Mouse (Mus musculus) Patski (cell line): ENCODE measurements around the gene Apol8. TPM values are rescaled to one million over a fixed set of nuclear protein-coding genes. Genes with fewer than 3 reads are reported as not detected.
"Not testable (repeated sequence)": the region's sequence is repeated elsewhere in the genome, so short reads cannot be mapped to it uniquely, and the experiment has no call there.

Experiments used
- ATAC-seq: fragments of 100-300 bp; one replicate; pipeline ENCODE4 v1.8.0; 2021
- CTCF ChIA-PET: fragments of 350-600 bp; sonication (Branson Sonifier 250); formaldehyde crosslinking; loops from one replicate; lab custom pipeline; 2022; ENCODE audit warnings: inconsistent platforms; lab: Charles Lee
- POLR2A ChIA-PET: fragments of 350-600 bp; sonication (Branson Sonifier 250); formaldehyde crosslinking; loops from one replicate; lab custom pipeline; 2022; ENCODE audit warnings: antibody characterized with exemption, inconsistent platforms; lab: Charles Lee
- DNase-seq: peaks from one replicate; pipeline ENCODE4 v3.0.0-alpha.2; 2011; ENCODE audit warnings: low read depth, low spot score
- H3K27me3 ChIP-seq: fragments of 371-371 bp; one replicate; pipeline ENCODE4 v1.5.1; 2021
- CTCF ChIP-seq: fragments of 100-300 bp; IDR thresholded peaks from one replicate; pipeline ENCODE4 v1.5.1; 2021
- in situ Hi-C: fragments of 300-500 bp; cut with MboI; formaldehyde crosslinking; loops from 3 replicates; pipeline ENCODE4 v1.11.1; 2018; ENCODE audit warnings: low pct_unique_long_range_greater_than_20kb, mixed read lengths
- polyA plus RNA-seq: library from polyadenylated mRNA; unstranded; gene quantifications from one replicate; pipeline ENCODE4 v1.2.3, GENCODE M21; 2021

Apol8 gene
- polyA plus RNA-seq, 1 experiment from 2014 or later, result 0.37 TPM

DNA sequence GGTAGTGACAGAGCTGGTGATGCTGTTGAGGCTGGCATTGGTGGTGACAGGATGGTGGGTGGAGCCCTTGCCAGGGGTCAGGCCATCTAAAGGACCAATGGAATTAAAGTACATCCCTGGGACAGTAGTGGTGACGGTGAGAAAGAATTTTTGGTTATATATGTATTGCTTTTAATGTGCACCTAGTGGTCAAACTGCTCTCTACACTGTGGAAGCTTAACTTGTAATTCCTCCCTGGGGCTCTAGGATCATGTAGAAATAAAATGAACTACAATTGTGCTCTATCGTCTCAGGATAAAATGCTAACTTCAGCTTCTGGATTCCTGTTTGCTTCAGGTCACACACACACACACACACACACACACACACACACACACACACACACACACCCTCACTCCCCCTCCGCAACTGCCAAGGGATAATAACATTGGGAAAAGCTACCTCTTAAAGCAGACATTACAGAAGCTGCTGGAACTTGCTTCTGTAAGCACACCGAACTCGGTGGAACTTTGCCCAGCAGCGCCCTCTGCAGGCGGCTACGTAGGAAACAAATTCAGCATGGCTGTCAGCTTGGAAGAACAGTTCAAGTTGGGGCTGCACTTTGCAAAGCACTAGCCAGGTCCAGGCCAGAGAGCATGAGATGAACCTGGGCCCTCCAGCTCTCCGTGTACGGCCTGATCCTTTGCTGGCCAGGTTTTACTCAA is 32.4 kb downstream of the Apol8 start:
- TF ChIP-seq CTCF, result peak; percentile 11
- CTCF ChIA-PET, ATAC-seq, H3K27me3 ChIP-seq, POLR2A ChIA-PET, DNase-seq, in situ Hi-C loops: not testable (repeated sequence)

DNA sequence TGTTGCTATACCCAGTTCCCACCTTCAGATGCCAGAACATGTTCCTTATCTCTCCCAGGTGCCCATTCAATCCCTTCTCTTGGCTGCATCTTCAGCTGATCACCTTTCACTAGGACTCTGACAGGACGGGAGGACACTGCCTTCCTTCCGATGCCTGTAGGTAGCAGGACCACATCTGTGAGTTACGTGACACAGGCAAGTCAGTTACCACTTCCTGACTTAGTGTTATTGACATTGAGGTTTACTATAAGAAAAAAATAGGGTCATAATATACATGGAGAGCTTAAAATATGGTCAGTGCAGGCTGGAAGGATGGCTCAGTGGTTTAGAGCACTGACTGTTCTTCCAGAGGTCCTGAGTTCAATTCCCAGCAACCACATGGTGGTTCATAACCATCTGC is 35.3 kb downstream of the Apol8 start:
- ATAC-seq, in situ Hi-C loops, DNase-seq, H3K27me3 ChIP-seq, CTCF ChIA-PET, POLR2A ChIA-PET: not testable (repeated sequence)

DNA sequence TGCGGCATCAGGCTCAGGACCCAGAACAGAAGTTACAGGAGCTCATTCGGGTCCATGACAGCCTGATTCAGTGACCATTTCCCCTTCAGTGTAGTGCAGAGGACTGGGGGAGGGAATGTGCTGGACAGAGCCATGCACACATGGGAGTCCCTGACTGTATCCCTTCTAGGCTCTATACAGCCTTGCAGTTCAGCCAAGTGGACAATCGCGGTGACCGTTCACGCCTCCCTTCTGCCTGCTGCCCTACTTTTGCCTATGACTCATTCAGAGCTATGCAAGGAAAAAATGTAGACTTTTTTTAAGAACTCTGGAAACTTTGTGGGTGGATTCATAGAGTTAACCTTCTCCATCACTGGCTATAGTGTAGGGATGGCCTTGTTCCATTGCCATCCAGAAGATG is 38.6 kb downstream of the Apol8 start:
- H3K27me3 ChIP-seq, ATAC-seq, POLR2A ChIA-PET, CTCF ChIA-PET, DNase-seq, in situ Hi-C loops: not testable (repeated sequence)

DNA sequence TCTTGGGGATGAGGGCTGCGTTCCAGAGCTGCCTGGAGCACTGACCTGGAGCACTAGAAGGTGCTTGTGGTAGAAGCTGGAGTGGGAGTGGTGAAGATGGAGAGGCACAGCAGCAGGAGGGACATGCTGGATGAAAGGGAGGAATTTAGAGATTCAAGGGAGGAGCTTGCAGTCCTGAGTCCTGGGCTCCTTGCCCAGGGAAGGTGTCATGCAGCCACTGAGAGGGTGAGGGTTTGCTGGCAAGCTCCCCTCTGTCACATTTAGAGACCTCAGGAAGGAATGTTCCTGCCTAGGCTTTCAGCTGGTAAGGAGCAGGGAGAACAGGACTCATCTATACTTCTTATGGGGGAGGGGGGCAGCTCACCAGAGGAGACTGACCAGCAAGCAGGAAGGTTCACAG is 47.9 kb downstream of the Apol8 start:
- POLR2A ChIA-PET, H3K27me3 ChIP-seq, ATAC-seq, in situ Hi-C loops, CTCF ChIA-PET, DNase-seq: not testable (repeated sequence)

GRCm38 (mm10) chr15:77705306-77705705 is 51.5 kb downstream of the Apol8 start:
- DNase-seq, H3K27me3 ChIP-seq, CTCF ChIA-PET, POLR2A ChIA-PET, in situ Hi-C loops, ATAC-seq: not testable (repeated sequence)

DNA sequence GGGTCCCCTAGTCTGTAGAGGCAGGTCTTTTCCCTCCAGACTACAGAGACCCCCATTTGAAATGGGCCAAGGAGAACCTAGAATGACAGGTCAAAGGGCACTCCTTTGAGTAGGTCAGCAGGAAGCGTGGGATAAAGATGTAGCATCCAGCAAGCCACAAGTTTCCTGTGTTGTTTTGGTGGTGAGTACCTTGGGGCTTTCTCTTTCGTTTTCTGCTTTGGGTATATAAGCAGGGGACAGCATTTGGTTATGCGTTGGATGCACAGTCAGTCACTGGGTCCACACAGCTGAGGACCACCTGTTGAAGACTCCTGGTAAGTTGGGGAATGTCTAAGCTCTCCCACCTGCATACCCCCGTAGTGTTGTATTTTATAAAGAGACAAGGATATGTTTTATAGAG is 58.1 kb downstream of the Apol8 start, which contains the start of gene Apol7e:
TSS of gene Apol7e (plus strand) at position 202 of the 400 bp plus-strand sequence.
- POLR2A ChIA-PET, ATAC-seq, DNase-seq, H3K27me3 ChIP-seq, CTCF ChIA-PET: not testable (repeated sequence)
- in situ Hi-C loops, result loop anchor here (10.0 kb wide), 1 partner anchor 254 kb away; the partner anchor contains the start of gene Apol7b

Other genes with a start within 250 kb of the Apol8 start
- 0.06 TPM for gene Apol11a, start 248.7 kb downstream of the Apol8 start, polyA plus RNA-seq
- not detected for gene Apol7c, start 223.7 kb downstream of the Apol8 start, polyA plus RNA-seq
- not detected for gene 1700025B11Rik, start 195.1 kb downstream of the Apol8 start, polyA plus RNA-seq
- 0.62 TPM for gene Apol10b, start 160.9 kb downstream of the Apol8 start, polyA plus RNA-seq
- not detected for gene Gm36245, start 157.7 kb downstream of the Apol8 start, polyA plus RNA-seq
- gene Apol11b, start 113.7 kb downstream of the Apol8 start, polyA plus RNA-seq, result not detected
- gene Apol7e, start 58.1 kb downstream of the Apol8 start, polyA plus RNA-seq, result 0.04 TPM
- gene Apol9b, start 28.0 kb downstream of the Apol8 start, polyA plus RNA-seq, result 0.33 TPM
- gene Myh9, start 85.2 kb upstream of the Apol8 start, polyA plus RNA-seq, result 677 TPM
- 181 TPM for gene Txn2, start 172.0 kb upstream of the Apol8 start, polyA plus RNA-seq
- gene Foxred2, start 199.7 kb upstream of the Apol8 start, polyA plus RNA-seq, result 16.1 TPM
- 231 TPM for gene Eif3d, start 213.8 kb upstream of the Apol8 start, polyA plus RNA-seq